Mouse (Mus musculus) thymus, postnatal 0 days (tissue): ENCODE data around the gene Hdgfl1. TPM values are rescaled to one million over a fixed set of nuclear protein-coding genes. Genes with fewer than 3 reads are reported as not detected.

Source experiments
- DNase-seq: peaks from one replicate; pipeline ENCODE4 v3.0.0-alpha.2; 2015; ENCODE audit warnings: low spot score
- polyA plus RNA-seq: library from polyadenylated mRNA; unstranded; fragments of >200 nt; fragmentation: Nextera tagmentation; extraction: Ambion mirVana; gene quantifications from 2 replicates; pipeline ENCODE4 v1.2.1, GENCODE M21; 2015

The Hdgfl1 gene
- not detected in 2 replicates for polyA plus RNA-seq

- no peak for DNase-seq
Measured at GRCm38 (mm10) chr13:26769955-26770354, at the start of gene Hdgfl1. Gene Hdgfl1, minus strand, starts transcription at chr13:26770165.

GRCm38 (mm10) chr13:26795460-26795859 lies 25.5 kb upstream of the Hdgfl1 start:
- no peak for DNase-seq

- no peak for DNase-seq
Measured at GRCm38 (mm10) chr13:26769424-26769823, 541 bp downstream of the Hdgfl1 start.

GRCm38 (mm10) chr13:26761966-26762803 lies 7.8 kb downstream of the Hdgfl1 start:
- no peak for DNase-seq

GRCm38 (mm10) chr13:26752863-26753262 lies 17.1 kb downstream of the Hdgfl1 start:
- no peak for DNase-seq

GRCm38 (mm10) chr13:26752414-26752813 lies 17.6 kb downstream of the Hdgfl1 start:
- DNase-seq = no peak

GRCm38 (mm10) chr13:26745760-26746457 lies 24.1 kb downstream of the Hdgfl1 start:
- no peak for DNase-seq

GRCm38 (mm10) chr13:26745059-26745759 lies 24.8 kb downstream of the Hdgfl1 start:
- no peak for DNase-seq

- no peak for DNase-seq
Measured at GRCm38 (mm10) chr13:26744068-26744467, 25.9 kb downstream of the Hdgfl1 start.

DNA sequence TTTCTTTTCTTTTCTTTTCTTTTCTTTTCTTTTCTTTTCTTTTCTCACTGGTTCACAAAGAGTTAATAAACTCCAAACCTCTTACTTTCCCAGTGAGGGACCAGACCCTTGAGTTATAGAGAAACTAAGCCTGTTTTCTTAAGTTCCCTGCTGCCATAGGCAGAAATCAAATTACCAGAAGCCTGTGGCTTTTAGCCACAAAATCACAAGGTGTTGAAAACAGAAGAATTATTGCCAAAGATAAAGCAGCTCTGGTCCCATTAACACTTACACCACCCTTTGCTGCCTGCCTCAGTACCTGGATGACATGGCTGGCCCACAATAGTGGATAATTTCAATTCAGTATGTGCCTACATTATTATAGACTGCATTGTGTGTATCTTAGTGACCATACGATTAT lies 35.0 kb downstream of the Hdgfl1 start:
- DNase-seq = no peak

DNA sequence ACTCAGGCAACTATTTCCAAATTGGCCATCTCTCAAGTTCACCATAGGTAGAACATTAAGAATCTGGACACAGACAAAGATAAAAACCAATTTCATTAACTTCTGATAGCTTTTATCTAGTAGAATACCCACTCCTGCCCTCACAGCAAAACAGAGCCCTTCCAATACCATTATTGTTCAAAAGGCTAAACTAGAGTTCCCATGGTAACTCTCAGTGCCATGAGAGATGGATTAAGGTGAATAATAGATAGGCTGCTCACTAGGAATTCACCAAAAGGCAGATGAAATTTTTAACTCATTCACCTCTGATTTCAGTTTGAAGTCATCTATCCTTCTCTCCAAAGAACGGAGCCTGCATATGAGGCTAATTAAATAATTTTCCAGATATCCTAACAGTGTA lies 45.7 kb downstream of the Hdgfl1 start:
- DNase-seq = no peak

DNA sequence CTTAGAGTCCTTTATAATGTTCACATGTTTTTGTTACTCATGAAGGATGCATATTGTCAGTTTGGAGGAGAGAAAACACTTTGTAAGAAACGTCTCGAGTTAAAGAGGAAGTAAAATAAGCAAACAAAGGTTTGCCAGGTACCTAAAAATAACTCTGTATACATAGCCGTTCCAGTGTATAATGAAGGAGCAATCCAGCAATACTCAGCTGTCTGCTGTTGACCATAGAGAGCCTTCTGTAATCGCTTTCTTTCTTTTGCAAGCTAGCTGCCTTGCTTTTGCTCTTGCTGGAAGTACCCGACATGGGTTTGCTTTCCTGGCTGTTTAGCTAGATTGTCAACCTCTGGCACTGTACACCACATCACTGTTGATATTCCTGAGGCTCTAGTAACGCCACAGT lies 48.6 kb downstream of the Hdgfl1 start:
- no peak for DNase-seq

DNA sequence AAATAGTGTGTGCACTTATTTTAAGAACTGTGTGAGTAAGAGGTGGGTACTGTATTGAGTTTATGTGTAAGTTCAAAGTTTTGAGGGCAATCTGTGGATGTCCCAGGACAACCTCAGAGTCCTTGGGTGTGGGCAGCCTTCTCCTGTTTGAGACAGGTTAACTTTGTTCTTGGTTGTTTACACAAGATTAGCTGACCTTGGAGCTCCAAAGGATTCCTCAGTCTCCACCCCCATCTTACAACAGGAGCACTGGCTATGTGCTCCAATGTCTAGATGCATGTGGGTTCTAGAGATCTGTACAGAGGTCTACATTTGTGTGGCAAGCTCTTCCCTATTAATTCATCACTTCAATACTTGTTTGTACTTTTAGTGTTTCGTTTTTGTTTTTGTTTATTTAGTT lies 49.0 kb downstream of the Hdgfl1 start:
- no peak for DNase-seq

DNA sequence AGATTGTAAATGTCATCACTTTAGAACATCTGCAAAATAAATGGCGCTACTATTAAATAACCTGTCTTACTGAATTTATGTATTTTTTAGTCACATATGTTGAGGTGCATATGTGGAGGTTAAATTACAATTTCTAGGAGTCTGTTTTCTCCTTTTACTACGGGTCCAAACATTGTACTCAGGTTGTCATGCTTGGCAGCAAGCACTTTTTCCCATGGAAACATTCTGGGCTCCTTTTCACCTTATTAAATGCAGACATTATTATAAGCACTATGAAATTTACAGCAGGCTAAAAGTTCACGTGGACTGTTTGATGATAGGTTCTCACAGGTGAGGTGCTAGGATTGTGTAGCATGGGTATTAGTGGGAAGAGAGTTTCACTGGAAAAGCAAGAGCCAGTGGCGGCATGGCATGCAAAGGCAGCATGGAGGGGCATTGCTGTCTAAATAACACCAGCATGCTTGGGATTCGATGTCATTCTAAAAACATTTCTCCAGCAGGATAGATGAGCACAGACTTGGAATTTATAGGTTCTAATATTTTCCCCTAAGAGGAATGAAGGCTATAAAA lies 50.7 kb downstream of the Hdgfl1 start:
- no peak for DNase-seq
